Mouse (Mus musculus) CD4-positive helper T cell, adult 2 months (primary cell): ENCODE measurements around the gene Sept9.
A peak's percentile ranks its signal among the peaks of the same experiment; 100 is the strongest.
"Not testable (repeated sequence)": the region's sequence is repeated elsewhere in the genome, so short reads cannot be mapped to it uniquely, and the experiment has no call there.

Experiments
- DNase-seq: peaks from one replicate; pipeline ENCODE4 v3.0.0-alpha.2; 2012; ENCODE audit warnings: low read depth, missing footprints, low spot score

The Sept9 gene

DNA sequence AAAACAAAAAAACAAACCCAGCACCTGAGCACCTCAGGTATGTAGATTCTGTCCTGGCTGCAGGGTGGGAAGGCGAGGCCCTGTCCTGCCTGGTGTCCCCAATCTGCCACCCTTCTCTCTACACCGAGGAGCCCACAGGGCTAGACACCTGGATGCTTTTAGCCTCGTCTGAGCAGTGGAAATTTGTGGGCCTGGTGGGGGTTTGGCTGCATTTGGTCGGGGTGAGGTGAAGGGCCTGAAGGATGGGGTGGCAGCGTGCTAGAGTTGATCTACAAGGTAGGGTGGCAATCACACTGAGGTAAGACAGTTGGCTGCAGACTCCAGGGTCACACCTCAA lies 125.6 kb downstream of the Sept9 start:
- no peak for DNase-seq

DNA sequence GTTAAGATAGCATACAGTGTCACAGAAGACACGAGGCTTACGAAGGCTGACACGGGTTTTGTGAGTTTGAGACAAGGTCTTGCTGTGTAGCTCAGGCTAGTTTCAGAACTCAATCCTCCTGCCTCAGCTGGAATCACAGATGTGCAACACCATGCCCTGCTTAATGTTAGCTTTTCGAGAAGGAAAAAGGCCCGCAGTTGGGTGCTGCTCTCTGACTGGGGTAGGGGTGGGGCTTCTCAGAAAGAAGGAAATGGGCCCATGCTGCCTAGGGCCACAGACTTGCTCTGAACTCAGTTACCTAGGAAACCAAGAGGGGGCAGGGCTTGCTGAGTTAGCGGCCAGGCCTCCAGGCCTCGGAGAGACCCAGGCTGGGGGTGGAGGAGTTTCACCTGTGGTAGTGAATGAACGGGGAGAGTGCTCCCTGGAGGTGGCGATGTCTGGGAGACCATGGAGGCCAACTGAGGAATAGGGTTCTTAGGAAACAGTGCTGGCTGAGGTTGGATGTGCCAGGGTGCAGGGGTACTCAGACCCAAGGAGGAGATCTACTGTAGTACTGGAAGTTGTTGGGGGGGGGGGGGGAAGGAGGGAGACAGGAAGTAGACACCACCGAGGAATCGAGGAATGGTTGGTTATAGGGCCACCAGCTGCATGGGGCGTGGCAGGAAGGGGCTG lies 126.1 kb downstream of the Sept9 start:
- DNase-seq, result peak; percentile 96

DNA sequence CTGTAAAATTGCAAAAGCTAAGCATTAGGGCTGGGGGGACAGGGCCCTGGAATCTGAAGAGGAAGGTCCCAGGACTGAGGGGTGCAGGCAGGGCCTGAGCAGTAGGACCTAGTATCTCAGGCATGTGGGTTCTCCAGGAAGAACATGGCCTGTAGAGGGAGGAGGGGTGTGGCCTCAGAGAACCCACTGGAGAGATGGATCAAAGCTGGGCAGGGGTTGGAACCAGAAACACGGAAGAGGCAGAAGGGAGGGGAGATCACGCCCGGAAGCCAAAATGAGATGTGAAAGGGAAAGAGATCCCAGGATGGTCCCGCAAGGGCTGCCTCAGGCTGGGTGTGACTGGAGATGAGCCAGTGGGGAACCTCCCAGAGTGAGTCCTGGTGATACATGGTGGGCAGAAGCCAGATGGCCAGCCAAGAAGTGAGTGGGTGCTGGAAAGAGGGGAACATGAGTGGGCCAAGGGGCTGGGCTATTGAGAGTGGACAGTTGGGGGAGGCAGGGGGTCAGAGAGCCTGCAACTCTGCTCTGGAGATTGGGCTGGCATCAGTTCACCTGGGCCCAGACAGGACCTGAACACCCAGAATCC lies 126.8 kb downstream of the Sept9 start:
- no peak for DNase-seq

DNA sequence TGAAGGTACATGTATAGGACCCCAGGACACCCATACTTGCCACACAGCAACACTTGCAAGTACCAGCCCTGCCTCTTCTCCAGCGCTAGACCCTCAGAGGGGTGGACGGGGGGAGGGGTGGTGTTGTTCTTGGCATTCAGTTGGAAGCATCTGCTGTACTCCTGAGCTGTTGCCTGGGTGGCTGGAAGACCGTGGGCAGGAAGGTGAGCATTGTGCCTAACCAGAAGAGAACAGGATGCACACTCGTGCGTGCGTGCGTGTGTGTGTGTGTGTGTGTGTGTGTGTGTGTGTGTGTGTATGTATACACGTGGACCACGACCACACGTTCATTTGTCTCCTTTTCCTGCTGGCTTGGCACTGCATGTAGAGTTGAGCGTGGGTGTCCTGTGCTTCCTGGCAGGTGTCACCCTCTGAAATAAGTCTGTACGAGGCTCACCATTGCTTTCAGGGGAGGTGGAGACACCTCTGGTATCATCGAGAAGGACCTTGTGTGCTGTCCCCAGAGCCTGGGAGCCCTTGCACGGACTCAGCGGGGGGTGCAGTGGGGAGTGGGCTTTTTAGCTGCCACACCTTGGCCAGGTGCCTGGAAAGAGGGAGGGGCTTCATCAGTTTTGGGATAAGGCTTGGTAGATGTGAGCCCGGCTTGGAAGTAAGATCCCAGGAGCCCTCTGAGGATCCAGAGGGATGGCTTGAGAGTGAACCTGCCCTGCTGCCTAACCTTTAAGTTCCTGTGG lies 127.6 kb downstream of the Sept9 start:
- peak; percentile 90 for DNase-seq

DNA sequence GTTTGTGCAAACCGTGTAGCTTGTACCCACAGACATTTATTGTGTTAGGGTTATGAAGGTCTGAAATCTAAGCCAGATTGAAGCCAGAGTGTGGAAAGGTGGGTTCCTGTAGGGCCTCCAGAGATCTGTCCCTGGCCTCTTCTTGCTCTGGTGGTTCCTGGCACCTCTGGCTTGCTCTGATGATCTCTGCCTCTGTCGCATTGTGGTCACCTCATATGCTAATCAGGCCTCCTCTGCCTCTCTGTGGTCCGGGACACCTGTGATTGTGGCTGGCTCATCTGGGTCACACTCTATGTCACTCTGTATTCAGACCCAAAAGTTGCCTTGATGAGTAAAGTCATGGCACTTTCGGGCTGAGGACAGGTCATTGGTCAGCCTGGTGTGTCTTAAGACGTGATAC lies 128.2 kb downstream of the Sept9 start:
- peak; percentile 75 for DNase-seq

DNA sequence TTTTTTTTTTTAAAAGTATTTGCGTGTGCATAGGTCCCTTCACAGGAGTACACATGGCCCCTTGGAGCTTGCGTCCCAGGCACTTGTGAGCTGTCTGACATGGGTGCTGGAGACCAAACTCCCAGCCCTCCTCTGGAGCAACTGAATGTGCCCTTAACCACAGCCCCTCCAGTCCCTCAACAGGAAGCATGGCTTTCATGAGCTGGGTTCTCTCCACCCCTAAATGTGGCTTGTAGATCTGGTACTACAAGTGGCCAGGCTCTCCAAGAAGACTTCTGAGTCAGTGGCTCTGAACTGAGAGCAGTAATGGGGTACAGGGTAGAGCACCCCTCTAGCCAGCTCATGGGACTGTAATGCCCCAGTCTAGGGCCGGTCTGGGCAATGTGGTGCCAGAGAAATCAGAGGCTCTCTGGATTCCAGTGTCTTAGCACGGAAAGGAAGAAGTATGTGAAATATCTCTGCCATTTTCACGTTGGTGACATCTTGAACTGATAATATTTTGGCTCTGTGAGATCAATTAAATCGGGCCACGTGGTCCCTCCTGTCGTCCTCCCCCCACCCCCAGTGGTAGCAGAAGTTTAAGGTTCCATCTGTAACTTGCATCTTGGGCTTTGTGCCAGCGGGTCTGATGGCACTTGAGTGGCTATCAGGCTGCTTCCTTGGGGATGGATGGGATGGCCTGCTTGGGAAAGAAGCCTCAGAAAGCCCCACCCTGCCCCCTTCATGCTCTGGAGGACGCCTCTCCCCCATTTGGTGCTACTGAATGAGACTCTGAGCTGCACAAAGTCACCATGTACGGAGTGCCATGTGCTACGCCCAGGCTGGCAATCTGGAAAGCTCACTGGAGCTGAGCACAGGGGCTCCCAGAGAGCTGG lies 130.9 kb downstream of the Sept9 start:
- no peak for DNase-seq

DNA sequence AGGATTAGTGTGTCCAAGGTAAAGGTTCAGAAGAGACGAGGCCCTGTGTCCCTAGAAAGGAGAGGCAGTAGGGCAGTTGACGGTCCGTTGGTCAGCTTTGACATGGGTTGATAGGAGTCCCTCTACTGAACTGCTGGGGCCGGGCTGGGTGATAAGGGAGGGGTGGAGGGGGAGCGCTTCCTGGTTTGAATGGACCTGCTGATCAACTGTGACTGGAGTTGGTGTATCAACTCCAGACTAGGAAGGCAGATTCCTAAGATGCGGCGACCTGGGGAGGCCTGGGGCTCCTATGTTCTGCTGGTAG lies 131.4 kb downstream of the Sept9 start:
- DNase-seq, result no peak

DNA sequence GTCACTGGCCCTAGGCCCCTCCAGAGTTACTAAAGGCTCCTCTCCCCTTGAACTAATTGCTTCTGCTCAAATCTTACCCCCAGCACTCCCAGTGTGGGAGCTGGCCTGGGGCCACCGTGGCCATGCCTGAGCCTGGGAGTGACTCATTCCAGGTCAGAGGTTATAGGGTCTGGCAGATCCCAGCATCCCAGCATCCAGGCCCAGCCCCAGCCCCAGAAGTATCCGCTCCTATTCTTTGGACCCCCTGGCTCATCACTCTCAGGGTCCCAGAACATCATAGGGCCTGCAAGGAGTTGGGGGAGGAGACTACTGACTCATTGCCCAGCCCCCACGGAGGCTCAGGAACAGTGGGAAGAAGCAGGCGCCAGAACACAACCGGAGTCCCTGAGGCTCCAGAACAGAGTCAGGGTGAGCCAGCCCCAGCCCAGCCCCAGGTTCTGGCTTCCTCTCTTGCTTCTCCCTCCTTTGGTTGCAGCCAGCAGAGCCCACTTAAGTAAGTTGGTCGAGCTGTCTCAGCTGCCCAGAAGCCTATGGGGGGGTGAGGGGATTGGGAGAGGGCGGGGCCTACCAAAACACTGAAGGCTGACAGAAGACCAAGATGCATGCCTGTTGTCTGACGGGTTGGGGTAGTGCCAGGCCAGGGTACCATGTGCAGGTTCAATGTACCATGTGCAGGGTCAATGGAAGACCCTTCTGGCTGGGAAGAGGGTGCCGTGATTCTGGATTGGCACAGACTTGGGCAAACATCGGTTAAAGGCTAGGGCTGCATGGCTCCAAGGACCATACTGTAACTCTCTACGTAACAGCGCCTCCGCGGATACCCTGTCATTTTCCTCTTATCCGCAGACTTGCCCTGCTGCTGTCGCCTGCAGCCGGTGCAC lies 132.1 kb downstream of the Sept9 start:
- DNase-seq, result no peak

DNA sequence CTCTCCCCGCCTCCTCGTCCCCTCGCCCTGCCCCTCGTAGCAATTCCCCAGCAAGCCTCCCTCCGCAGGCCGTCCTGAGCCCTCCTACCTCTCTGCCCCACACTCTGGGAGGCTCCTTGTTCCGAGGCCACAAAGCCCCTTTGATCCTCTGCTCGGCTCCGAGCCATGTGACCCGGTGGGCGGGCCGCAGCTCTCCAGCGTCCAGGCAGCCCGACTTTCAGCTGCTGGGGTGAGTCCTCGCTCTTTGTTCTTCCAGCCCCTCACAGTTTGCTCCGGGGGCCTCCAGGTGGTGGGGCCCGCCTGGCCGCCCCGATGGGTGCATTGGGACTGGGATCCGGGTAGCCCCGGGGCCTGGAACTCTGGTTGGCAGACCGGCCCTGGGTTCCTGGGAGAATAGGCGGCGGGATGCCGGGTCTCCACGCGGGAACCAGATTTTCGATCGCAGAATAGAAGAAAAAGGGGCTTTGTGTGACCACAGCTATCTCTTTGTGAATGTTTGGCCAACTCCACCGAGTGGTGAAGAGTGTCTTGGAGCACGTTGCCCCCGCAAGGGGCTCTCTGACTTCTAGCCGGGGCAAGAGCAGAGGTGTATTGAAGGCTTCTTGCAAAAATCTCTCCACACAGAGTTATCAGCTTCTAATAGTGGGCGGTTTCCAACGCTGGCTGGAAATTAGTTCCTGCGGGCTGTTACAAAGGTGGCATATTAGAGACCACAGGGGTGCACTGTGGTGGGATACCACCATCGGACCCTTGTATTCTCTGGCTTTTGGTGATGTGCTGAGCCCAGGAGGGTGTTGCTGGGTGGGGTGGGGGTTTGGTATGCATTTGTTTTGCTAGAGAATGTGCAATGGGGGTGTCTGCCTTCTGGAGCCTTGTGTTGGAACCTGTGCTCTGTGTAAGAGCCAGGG lies 133.0 kb downstream of the Sept9 start:
- DNase-seq, result peak; percentile 81

DNA sequence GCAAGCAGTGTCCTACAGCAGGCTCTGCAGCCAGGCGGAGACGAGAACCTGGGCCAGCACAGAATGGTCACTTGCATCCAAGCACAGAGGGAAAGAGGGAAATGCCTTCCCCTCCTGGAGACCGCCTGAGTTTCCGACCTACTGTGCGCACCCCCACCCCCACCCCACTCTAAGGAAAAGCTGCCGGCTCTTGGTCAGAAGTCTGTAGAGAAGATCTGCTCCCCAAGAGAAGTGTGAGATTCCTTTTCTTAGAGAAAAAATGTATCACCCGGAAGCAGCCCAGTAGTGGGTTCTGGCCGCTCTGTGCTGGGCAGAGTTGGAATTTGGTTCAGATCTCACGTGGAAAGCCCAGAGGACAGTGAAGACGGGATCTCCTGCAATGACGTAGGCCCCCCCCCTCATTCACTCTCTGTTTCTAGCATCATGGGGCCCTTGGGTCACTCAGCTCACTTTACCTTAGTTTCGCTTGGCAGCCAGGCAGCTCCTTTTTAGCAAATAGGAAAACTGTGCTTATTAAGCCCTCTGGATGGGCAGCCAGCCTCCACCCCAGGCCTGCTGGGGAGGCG lies 133.8 kb downstream of the Sept9 start:
- peak; percentile 50 for DNase-seq

DNA sequence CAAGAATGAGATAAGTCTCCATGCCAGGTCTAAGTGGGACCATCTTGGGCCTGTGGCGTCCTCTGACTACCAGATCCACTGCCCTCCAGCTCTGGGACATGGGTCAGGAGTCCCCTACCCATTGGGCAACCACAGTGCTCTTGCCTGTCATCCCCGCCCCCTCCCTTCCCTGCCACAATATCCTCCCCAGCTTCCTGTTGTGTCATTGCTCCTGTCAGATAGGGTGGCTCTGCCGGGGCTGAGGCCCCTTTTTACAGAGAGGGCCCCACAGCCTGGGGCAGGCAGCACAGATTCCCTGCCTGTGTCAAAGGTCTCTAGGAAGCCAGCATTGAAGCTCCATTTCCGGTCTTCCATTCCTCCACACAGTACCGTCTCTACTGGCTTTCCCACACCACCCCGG lies 134.6 kb downstream of the Sept9 start:
- peak; percentile 89 for DNase-seq

DNA sequence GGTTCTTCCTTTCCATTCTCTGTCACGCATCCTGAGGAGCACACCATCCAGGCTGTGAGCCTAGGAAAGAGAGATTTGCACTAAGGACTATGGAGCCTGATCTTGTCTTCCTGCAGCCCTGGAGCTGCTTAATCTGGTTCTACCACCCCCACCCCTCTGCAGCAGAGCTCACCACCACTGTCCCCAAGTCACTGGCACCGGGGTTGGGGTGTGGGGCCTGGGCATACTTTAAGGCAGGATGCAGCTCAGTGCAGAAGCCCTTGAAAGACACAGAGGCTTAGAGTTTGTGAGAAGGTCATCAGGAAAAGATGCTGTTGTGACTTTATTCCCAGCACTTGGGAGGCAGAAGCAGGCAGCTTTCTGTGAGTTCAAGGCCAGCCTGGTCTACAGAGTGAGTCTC lies 135.7 kb downstream of the Sept9 start:
- DNase-seq, result no peak

DNA sequence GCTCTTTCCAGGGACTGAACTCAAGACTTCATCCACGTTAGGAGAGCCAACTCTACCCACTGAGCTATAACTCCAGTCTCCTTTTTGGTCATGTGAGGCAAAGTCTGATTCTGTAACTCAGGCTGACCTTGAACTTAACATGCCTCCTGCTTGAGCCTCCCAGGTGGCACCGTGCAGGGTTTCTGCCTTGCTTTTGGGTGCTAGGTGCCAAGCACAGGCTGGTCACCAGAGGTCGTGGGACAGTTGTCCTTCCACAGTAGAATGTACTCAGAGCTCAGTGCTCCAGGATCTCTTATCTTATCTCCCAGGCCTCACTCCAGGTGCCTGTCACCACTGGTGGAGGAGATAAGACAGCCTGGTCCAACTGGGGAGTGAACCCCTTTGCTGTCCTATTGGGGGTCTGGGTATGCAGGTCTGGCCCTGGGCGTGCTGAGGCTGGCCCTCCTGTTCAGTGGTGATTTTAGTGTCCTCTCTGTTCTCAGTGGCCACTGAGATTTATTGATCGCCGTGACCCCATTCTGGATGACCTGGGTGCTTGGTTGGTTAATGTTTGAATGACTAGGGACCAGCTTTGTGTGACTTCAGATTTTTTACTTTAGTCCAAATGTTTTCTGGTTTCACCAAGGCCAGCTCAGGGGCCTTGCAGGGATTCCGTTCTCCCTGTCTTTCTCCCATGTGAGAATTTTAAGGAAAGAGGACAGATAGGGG lies 136.8 kb downstream of the Sept9 start:
- no peak for DNase-seq

DNA sequence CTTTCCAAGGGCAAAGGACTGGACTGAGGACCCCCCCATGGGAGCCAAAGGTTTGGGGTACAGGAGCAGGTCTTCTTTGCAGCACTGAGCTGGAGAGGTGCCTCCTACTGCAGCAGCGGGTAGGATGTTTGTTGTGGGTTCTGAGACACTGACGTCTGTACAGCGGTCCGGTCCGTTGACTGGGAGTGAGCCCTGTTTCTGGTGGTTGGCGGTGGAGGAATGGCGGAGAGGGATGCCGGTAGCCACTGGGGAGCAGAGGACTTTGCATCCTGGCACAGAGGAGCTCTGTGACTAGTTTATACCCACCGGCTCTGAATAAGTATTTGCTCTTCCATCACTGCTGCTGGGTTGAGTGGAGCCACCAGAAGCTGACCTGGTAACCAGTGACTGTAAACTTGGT lies 138.3 kb downstream of the Sept9 start:
- peak; percentile 64 for DNase-seq

DNA sequence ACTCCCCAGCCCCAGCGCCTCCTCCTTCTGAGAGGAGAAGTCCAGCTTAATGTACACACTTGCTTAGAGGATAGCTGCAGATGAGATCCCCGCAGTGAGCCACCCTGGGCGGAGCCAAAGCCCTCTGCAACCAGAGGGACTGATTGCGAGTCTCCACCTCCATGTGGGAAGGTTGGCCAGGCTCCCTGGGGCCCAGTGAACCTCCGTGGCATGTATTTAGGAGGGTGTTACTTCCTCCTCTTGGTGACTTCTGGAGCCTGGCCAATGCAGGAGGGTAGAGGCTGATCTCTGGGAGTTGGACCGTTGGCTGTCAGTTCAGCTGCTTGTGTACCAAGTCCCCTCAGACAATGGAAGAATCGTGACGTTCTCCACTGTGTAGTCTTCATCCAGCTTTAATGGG lies 139.0 kb downstream of the Sept9 start:
- peak; percentile 51 for DNase-seq

DNA sequence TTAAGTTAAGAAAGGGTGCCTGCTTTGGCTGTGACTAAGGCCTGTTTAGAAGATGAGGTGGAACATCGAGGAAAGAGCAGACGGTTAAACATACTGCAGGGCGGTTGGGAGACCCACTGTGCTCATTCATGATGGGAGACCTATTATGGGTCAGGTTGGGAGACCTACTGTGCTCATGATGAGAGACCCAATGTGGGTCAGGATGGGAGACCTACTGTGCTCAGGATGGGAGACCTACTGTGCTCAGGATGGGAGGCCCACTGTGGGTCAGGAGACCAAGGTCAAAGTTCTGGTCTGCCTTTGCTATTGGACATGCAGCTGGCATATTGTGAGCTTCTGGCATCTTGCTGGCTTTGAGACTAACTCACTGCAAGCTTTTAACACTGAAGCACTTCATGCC lies 139.6 kb downstream of the Sept9 start:
- DNase-seq, result no peak

DNA sequence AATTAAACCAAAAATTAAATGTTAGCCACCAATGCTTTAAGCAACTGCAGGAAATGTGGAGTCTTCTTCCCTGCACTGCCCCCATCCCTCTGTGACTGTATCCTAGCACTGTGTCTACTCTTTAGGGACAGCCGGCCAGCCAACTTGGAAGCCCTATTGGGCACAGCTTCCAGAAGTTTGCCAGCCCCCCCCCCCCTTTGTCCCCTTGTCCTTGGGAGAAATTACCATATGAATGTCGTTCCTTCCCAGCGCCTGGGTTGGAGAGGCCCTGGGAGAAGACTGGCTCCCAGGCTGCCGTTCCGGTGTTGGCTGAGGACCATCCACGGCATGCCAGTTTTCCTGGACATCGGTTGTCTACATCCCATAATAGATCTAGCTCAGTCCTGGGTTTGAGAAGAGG lies 141.8 kb downstream of the Sept9 start:
- DNase-seq, result no peak

DNA sequence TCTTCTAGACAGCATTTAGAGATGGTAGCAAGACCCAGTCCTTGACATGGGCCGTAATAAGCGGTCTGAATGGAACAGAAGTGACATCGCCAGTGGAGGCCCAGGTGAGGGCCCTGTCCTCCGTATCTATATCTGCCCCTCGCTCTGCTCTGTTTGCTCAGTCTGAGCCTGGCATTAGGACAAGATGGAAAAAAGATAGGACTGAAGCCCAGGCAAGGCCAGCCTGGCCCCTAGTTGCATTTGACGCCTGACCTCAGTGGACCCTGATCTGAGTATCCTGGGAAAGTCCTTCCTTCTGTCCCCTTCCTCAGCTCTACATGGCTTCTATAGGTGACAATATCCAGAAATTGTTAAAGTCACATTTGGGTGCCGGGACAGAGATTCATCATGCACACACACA lies 142.6 kb downstream of the Sept9 start:
- no peak for DNase-seq

DNA sequence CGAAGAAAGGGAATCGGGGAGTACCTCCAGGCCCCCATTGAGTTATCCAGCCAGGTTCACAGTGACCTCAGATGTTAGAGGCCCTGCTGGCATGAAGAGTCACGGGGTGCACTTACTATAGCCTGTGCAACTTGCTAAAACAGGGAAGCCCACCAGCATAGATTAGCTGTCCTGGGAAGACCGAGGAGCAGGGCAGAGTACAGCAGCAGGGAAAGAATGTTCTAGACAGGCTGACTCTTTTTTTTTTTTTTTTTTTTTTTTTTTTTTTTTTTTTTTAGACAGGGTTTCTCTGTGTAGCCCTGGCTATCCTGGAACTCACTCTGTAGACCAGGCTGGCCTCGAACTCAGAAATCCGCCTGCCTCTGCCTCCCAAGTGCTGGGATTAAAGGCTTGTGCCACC lies 143.0 kb downstream of the Sept9 start:
- not testable (repeated sequence) for DNase-seq
